Mouse (Mus musculus) ovary, postnatal 10 days (tissue): ENCODE results near the gene Slc27a5.

Source experiments
- DNase-seq: peaks from one replicate; pipeline ENCODE4 v3.0.0; 2022; ENCODE audit warnings: low spot score

Gene Slc27a5

DNA sequence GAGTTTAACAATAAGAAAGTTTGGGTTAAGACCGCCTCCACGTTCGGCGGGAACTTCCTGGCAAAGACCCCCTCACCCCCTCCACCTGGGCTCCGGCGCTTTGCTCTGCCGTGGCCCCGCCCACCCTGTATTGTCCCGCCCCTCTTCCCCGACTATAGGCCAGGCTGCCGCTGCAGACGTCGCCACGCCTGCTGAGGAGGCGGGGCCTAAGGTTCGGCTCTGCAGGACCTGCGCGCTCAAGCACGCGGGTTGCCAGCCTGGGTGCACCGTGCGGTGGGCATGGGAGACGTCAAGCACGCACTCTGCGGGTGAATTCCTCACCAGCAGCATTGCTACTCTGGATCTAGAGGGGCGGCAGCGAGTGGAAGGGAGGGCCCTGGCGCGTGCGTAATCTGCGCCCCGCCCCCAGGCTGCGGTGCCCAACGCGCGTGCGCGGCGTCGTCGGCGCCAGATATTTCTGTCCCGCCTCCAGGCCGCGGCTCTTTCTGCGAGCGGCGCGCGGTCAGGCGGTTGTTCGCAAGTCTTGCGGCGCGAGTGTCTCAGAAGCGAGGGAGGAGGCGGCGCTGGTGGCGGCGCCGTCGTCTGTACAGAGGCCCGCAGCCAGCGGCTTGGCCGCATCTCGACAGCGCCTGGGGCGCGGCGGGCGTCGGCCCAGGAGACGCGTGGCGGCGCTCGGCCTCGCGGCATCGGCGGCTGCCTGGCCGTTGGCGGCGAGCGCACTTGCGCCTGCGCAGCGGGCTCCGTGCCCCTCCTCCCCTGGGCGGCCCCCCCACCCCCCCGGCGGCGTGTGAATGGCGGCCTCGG is 26.1 kb upstream of the Slc27a5 start:
- peak; percentile 94 for DNase-seq

- no peak for DNase-seq
Measured at GRCm38 (mm10) chr7:13022773-13023535, 25.0 kb upstream of the Slc27a5 start.

DNA sequence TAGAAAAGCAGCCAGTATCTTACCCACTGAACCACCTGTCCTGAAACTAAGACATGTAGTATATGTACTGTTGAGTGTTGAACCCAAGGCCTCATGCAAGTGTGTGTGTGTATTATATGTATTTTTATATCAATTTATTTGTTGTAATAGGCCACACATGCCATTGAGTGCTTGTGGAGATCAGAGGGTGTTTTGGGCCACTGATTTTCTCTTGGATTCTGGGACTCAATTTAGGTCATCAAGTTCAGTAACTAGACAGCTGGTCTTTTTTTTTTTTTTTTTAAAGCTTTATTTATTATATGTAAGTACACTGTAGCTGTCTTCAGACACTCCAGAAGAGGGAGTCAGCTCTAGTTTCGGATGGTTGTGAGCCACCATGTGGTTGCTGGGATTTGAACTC is 17.2 kb upstream of the Slc27a5 start:
- DNase-seq: no peak

DNA sequence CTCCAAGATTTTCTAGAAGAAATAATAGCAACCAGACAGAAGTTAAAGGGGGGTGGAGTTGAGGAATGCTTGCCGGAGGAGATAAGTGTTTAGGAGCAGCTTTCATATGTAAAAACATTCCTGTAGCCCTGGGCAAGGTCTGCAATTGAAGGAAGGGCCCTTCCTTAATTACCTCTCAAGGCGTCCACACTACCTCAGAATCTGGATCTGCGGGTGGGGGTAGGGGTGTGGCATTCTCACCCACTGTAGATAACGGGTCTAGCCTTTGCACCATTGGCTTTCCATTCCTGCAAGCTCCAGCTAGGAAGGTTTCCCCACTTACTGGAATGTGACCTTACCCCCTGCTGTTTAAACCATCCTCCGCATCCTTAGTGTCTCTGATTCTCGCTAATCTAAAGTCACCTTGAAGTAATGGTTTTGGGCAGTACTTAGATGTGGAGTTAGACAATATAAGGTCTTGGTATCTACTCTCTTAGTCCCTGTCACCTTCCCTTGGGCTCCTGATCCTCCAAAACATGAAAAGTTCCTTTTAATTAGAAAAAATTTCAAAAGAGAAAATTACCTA is 16.4 kb upstream of the Slc27a5 start:
- no peak for DNase-seq

DNA sequence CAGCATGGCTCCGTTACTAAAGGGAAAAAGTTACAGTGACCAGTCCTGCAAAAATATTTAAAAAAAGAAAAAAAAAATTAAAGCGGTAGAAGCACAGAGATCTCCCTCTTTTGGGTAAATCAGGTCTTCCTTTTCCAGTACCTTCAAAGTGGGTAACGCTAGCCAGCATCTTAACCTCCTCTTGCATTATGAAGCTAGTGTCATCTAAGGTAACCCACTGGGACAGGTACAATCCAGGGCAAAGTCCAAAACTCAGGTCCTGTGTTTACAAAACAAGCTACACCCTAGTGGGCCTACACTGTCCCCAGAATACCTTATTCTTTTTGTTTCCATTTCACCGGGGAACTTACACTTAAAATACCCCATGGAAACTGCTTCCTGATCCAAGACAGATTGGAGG is 15.7 kb upstream of the Slc27a5 start:
- no peak for DNase-seq

- no peak for DNase-seq
Measured at GRCm38 (mm10) chr7:13010005-13010908, 12.3 kb upstream of the Slc27a5 start, which contains the start of gene Zbtb45. TSS of gene Zbtb45 (minus strand) at chr7:13010034.

DNA sequence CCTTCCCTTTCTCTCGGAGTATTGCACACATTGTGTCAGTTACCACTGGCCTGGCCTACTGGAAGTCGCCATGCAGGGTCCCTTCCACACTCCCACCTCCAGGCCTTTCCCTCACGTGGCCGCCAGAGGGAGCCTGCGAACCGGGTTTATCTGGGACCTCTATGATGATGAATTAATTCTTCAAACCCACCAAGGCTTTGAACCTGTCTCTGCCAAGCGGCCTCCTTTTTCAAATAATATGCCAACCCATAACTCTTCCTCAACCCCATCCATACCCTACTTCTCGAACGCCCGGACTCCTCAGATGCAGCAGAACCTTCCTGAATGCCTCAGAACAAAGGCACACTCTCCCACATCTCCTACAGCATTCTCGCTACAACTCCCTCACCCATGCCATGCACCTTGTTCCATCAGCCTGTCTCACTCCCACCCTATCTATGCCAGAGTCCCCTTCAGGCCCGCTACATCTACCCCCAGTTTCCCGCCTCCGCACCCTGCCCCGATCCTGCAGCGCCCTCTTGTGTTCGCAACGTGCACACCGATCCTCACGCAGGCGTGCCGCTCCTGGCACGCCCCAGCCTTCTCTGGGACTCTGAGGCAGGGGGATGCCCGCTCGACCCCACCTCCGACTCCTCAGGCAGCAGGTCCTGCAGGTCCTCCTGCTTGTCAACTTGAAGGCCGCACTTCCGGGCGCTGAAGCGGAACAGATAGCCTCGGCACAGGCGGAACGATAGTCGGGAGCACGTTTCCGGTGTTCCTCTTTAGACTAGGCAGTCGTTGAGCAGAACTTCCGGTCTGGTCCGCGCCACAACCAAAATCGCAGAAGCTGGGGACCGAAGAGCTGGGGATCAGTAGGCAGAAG is 11.4 kb upstream of the Slc27a5 start:
- DNase-seq: peak; percentile 94

- DNase-seq: no peak
Measured at GRCm38 (mm10) chr7:13007341-13008092, 9.5 kb upstream of the Slc27a5 start.

DNA sequence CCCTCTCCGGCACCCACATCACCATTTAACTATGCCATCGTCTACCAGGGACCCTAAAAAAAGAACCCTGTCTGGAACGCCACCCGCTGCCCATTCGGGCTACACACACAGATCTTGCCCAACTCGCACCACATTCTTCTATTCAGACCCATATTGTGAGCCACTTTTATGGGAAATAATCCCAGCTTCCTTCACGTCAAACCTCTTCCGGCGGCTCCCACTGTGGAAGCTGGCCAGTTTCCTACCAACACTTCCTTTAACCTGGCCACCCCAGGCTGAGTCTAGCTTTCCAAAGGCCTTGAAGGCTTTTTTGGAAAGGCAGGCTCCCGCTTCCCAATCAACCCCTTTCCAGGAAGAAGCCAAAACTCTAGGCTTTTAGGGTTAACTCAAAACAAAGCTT is 8.5 kb upstream of the Slc27a5 start:
- no peak for DNase-seq

DNA sequence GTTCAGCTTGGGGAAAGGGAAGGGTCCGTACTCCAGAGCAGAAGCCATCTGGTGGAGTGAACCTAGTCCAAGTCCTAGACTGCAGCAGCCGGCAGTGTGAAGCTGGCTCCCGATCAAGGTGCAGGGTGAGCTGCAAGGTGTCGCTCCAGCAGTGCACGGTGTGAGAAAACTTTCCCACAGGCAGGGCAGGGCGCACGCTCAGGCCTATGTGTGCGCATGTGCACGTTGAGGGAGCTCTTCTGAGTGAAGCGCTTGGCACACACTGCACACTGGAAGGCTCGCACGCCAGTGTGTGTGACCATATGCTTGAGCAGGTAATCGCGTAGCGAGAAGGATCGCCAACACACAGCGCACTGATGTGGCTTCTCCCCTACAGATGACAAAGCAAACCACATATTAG is 8.0 kb upstream of the Slc27a5 start:
- DNase-seq: no peak

- DNase-seq: no peak
Measured at GRCm38 (mm10) chr7:13003380-13003779, 5.4 kb upstream of the Slc27a5 start.

- DNase-seq: no peak
Measured at GRCm38 (mm10) chr7:13001584-13001983, 3.6 kb upstream of the Slc27a5 start.

GRCm38 (mm10) chr7:12998851-12999250 is 859 bp upstream of the Slc27a5 start, which contains the start of gene Trim28:
TSS of gene Trim28 (plus strand) at chr7:12999114.
- DNase-seq: no peak

DNA sequence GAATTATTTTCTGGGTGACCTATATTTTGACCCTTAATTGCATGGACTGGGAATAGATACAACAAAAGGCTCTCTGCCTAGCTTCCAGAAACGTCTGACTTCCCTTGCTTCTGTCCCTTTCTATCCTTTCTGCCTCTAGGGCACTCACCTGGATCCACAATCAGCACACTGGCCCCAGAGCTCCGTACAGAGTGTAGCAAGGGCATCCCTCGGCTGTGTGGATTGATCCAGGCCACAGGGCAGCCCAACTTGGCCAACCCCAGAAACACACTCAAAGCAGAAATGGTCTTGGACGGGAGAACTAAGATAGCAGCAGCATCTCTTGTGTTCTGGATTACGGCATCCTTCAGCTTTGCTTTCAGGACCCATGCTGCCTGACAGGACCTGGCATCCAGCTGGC is 762 bp downstream of the Slc27a5 start:
- DNase-seq: no peak

GRCm38 (mm10) chr7:12995862-12996261 is 2.1 kb downstream of the Slc27a5 start:
- DNase-seq: no peak

DNA sequence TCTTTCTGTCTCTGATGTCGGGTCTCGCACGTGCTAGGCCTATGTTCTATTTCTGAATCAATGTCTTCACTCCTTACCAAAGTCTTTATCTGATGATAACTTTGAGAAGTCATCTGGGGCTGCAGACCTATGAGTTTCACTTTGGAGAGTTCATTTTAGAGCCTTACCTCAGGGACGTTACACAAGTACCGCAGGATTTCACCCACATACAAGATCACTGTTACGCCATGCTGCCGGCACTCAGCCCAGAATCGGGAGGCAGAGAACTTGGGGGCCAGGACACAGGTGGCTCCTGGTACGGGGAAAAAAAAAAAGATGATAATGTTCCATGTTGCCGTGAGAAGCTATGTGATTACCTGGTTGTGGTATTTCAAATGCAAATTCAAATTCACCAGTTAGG is 4.8 kb downstream of the Slc27a5 start:
- no peak for DNase-seq

- no peak for DNase-seq
Measured at GRCm38 (mm10) chr7:12992222-12992621, 5.8 kb downstream of the Slc27a5 start.

DNA sequence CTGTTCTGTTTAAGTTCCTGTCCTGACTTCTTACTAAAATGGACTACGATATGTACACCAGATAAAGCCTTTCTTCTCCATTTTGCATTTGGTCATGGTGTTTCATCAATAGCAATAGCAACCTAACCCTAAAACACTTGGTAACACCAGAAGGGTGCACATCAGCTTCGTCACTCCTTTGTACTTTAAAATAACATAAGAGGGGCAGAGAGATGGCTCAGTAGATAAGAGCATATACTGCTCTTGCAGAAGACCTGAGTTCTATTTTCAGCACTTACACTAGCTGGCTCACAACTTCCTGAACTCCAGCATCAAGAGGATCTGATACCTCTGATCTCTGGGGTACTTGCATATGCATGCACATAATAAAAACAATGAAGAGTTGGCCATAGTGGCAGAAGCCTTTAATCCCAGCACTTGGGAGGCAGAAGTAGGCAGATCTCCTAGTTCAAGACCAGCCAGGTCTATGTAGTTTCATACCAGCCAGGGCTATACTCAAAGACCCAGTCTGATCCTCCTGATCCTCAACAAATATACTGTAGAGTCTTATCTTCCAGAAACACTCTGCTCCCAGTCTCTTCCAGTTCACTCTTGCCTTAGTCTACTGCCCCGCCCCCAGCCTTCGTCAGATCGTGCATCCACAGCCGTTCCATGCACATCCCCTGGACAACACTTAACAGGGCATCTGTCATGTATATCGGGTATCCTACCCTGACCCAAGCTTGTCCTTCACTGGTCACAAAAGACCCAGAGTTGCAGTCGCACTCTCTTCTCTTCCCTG is 10.4 kb downstream of the Slc27a5 start:
- DNase-seq: no peak

DNA sequence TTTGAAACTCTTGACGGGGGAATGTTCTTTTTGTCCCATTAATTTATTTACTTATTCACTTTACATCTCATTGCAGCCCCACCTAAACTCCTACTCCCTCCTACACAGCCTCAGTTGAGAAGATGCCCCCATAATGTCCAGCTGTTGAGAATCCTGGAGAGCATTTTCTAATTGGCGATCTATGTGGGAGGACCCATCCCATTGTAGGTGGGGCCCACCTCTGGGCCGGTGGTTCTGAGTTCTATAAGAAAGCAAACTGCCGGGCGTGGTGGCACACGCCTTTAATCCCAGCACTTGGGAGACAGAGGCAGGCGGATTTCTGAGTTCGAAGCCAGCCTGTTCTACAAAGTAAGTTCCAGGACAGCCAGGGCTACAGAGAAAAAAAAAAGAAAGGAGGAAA is 11.1 kb downstream of the Slc27a5 start:
- DNase-seq: no peak
